19 mouse cellular contexts compared by ENCODE assay signal in the genomic region with DNA sequence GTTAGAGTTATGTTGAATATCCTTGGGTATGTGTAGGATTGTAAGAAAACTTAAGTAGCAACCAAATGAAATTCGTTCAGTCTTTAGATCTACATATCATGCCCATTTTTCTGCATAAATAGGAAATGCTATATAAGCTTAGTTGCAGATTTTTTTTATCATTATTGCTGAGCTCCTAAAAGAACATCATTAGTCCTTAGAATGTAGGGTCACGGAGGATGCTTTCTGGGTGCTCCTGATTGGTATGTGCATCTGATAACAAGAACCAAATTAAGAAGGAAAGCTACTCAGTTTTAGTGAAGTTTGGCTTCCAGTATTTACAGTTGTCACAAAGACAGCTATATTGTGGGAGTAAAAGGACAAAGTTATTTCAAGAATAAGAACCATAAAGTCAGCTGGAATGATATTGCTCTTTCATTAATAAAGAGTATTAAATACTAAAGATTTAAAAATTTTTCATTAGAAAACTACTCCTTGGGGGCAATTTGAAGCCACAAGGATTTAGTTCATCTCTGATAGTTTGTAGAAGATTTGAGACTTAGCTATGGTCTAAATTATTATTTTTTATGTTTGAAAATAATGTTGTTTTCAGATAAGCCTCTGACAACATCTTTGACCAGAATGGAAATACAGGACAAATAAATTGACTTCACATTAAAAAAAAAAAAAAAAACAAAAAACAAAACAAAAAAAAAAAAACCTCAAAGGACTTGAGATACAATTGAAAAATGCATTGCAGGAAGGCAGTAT.
"Had no signal": no experiment of that assay in that cellular context is flagged by ENCODE, and none has a peak within 500 bp of the region (broad histone marks: within the 10 kb centered on the region; RNA-seq: fewer than 3 reads in every experiment).

No protein-coding gene starts in this region.

- H3K4me1 ChIP-seq: midbrain, embryonic 10.5 days; midbrain, embryonic 12.5 days; neural tube, embryonic 13.5 days; neural tube, embryonic 15.5 days had no signal

- H3K9me3 ChIP-seq: midbrain, embryonic 10.5 days; midbrain, embryonic 12.5 days; neural tube, embryonic 13.5 days; neural tube, embryonic 15.5 days had no signal

- H3K4me2 ChIP-seq: lung, embryonic 14.5 days; midbrain, embryonic 12.5 days; neural tube, embryonic 13.5 days; neural tube, embryonic 15.5 days had no signal

- H3K27me3 ChIP-seq: midbrain, embryonic 12.5 days; neural tube, embryonic 13.5 days; neural tube, embryonic 15.5 days had no signal

- ATAC-seq: midbrain, embryonic 16.5 days had no signal

- H3K9ac ChIP-seq: lung, embryonic 14.5 days; midbrain, embryonic 12.5 days; neural tube, embryonic 13.5 days; neural tube, embryonic 15.5 days had no signal

- H3K4me3 ChIP-seq: midbrain, embryonic 10.5 days; midbrain, embryonic 12.5 days; myocyte; neural tube, embryonic 13.5 days; neural tube, embryonic 15.5 days had no signal

- H3K36me3 ChIP-seq: midbrain, embryonic 10.5 days; midbrain, embryonic 12.5 days; neural tube, embryonic 13.5 days; neural tube, embryonic 15.5 days had no signal

- H3K27ac ChIP-seq: midbrain, embryonic 10.5 days; midbrain, embryonic 12.5 days; neural tube, embryonic 13.5 days; neural tube, embryonic 15.5 days had no signal

- DNase-seq: lung, adult 18-20 months; lung, embryonic 14.5 days; lung, postnatal 10 days; lung, postnatal 4 days; midbrain, embryonic 14.5 days; retina, postnatal 1 day; right cerebral cortex, adult 18-20 months; right cerebral cortex, postnatal 25 days; right cerebral cortex, postnatal 4 days; spleen, adult 18-20 months; thymus, adult 18-20 months; thymus, postnatal 14 days; thymus, postnatal 36 days had no signal
